Mouse (Mus musculus): ENCODE data around the gene Gm3646. TPM values are rescaled to one million over a fixed set of nuclear protein-coding genes. Genes with fewer than 3 reads are reported as not detected.

The Gm3646 gene
- polyA plus RNA-seq, 1 experiment = not detected

GRCm38 (mm10) chr1:39824240-39824639, 19.1 kb upstream of the Gm3646 start:
- no peaks in the 10 kb centered on the region for H3K36me3 ChIP-seq (ENCODE audit: control insufficient read depth, insufficient read depth, low read length, poor library complexity, severe bottlenecking)

GRCm38 (mm10) chr1:39819596-39819995, 14.5 kb upstream of the Gm3646 start:
- Histone ChIP-seq H3K9ac (ENCODE audit: low read depth, poor library complexity, severe bottlenecking) (no peak overlapping the region), H3K4me1 (ENCODE audit: control insufficient read depth, insufficient read depth, low read length) (no peaks in the 10 kb centered on the region), H3K36me3 (ENCODE audit: control insufficient read depth, insufficient read depth, low read length, poor library complexity, severe bottlenecking) (no peaks in the 10 kb centered on the region), H3K9me3 (replicated peaks; ENCODE audit: control insufficient read depth, insufficient read depth, low read length, poor library complexity, severe bottlenecking) (no peaks in the 10 kb centered on the region), H3K4me3 (ENCODE audit: low read depth, low read length) (no peak overlapping the region), H3K27ac (ENCODE audit: insufficient read depth, low read length) (no peak overlapping the region), H3K27me3 (ENCODE audit: control insufficient read depth, insufficient read depth, low read length, poor library complexity, severe bottlenecking) (no peaks in the 10 kb centered on the region)
- TF ChIP-seq POLR2A (IDR thresholded peaks at IDR 0.05; ENCODE audit: insufficient read depth, low read length) = no peak
- no peak for TF ChIP-seq EP300 (IDR thresholded peaks at IDR 0.05; ENCODE audit: insufficient read depth, low read depth, low read length)
- TF ChIP-seq CTCF (IDR thresholded peaks at IDR 0.05; ENCODE audit: low read depth, low read length) = no peak

More at GRCm38 (mm10) chr1:39824240-39824639, 19.1 kb upstream of the Gm3646 start:
- no peak overlapping the region for H3K9ac ChIP-seq (ENCODE audit: low read depth, poor library complexity, severe bottlenecking)
- H3K27me3 ChIP-seq (ENCODE audit: control insufficient read depth, insufficient read depth, low read length, poor library complexity, severe bottlenecking) = no peaks in the 10 kb centered on the region
- H3K4me1 ChIP-seq (ENCODE audit: control insufficient read depth, insufficient read depth, low read length) = no peaks in the 10 kb centered on the region
- H3K4me3 ChIP-seq (ENCODE audit: low read depth, low read length) = no peak overlapping the region
- no peaks in the 10 kb centered on the region for H3K9me3 ChIP-seq (replicated peaks; ENCODE audit: control insufficient read depth, insufficient read depth, low read length, poor library complexity, severe bottlenecking)
- H3K27ac ChIP-seq (ENCODE audit: insufficient read depth, low read length) = no peak overlapping the region
- no peak for TF ChIP-seq POLR2A (IDR thresholded peaks at IDR 0.05; ENCODE audit: insufficient read depth, low read length)
- TF ChIP-seq CTCF (IDR thresholded peaks at IDR 0.05; ENCODE audit: low read depth, low read length) = no peak
- no peak for TF ChIP-seq EP300 (IDR thresholded peaks at IDR 0.05; ENCODE audit: insufficient read depth, low read depth, low read length)

GRCm38 (mm10) chr1:39815766-39816165, 10.6 kb upstream of the Gm3646 start:
- no peaks in the 10 kb centered on the region for H3K9me3 ChIP-seq (replicated peaks; ENCODE audit: control insufficient read depth, insufficient read depth, low read length, poor library complexity, severe bottlenecking)
- H3K4me3 ChIP-seq (ENCODE audit: low read depth, low read length) = no peak overlapping the region
- TF ChIP-seq POLR2A (IDR thresholded peaks at IDR 0.05; ENCODE audit: insufficient read depth, low read length) = no peak
- TF ChIP-seq CTCF (IDR thresholded peaks at IDR 0.05; ENCODE audit: low read depth, low read length) = no peak
- no peak for TF ChIP-seq EP300 (IDR thresholded peaks at IDR 0.05; ENCODE audit: insufficient read depth, low read depth, low read length)
- no peaks in the 10 kb centered on the region for H3K27me3 ChIP-seq (ENCODE audit: control insufficient read depth, insufficient read depth, low read length, poor library complexity, severe bottlenecking)
- H3K36me3 ChIP-seq (ENCODE audit: control insufficient read depth, insufficient read depth, low read length, poor library complexity, severe bottlenecking) = no peaks in the 10 kb centered on the region
- H3K9ac ChIP-seq (ENCODE audit: low read depth, poor library complexity, severe bottlenecking) = no peak overlapping the region
- no peak overlapping the region for H3K27ac ChIP-seq (ENCODE audit: insufficient read depth, low read length)
- no peaks in the 10 kb centered on the region for H3K4me1 ChIP-seq (ENCODE audit: control insufficient read depth, insufficient read depth, low read length)

GRCm38 (mm10) chr1:39813067-39813466, 7.9 kb upstream of the Gm3646 start:
- no peaks in the 10 kb centered on the region for H3K4me1 ChIP-seq (ENCODE audit: control insufficient read depth, insufficient read depth, low read length)
- no peaks in the 10 kb centered on the region for H3K9me3 ChIP-seq (replicated peaks; ENCODE audit: control insufficient read depth, insufficient read depth, low read length, poor library complexity, severe bottlenecking)

DNA sequence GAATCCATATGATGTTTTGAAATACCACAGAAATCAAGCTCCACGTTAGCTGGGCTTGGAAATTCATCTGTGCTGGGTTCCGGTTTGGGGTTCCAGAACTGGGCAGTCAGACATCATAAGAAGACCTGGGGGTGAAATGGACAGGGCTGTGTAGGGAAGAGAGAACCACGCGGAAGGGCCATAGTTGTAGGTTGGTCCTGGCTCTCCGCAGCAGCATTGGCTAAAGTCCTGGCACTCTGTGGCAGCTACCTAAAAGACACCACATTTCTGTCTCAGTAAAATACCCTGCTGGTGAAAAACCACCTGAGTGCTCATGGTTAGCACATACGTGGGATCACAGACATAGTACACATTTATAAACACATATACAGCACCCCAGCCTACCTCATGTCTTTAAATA, 343 bp downstream of the Gm3646 start:
- Histone ChIP-seq H3K9ac (ENCODE audit: low read depth, poor library complexity, severe bottlenecking) (no peak overlapping the region), H3K4me1 (ENCODE audit: control insufficient read depth, insufficient read depth, low read length) (no peaks in the 10 kb centered on the region), H3K27me3 (ENCODE audit: control insufficient read depth, insufficient read depth, low read length, poor library complexity, severe bottlenecking) (no peaks in the 10 kb centered on the region), H3K9me3 (replicated peaks; ENCODE audit: control insufficient read depth, insufficient read depth, low read length, poor library complexity, severe bottlenecking) (no peaks in the 10 kb centered on the region), H3K36me3 (ENCODE audit: control insufficient read depth, insufficient read depth, low read length, poor library complexity, severe bottlenecking) (no peaks in the 10 kb centered on the region), H3K27ac (ENCODE audit: insufficient read depth, low read length) (no peak overlapping the region), H3K4me3 (ENCODE audit: low read depth, low read length) (no peak overlapping the region)
- no peak for TF ChIP-seq POLR2A (IDR thresholded peaks at IDR 0.05; ENCODE audit: insufficient read depth, low read length)
- TF ChIP-seq EP300 (IDR thresholded peaks at IDR 0.05; ENCODE audit: insufficient read depth, low read depth, low read length) = no peak
- no peak for TF ChIP-seq CTCF (IDR thresholded peaks at IDR 0.05; ENCODE audit: low read depth, low read length)

More at GRCm38 (mm10) chr1:39813067-39813466, 7.9 kb upstream of the Gm3646 start:
- Histone ChIP-seq H3K36me3 (ENCODE audit: control insufficient read depth, insufficient read depth, low read length, poor library complexity, severe bottlenecking) (no peaks in the 10 kb centered on the region), H3K4me3 (ENCODE audit: low read depth, low read length) (no peak overlapping the region), H3K9ac (ENCODE audit: low read depth, poor library complexity, severe bottlenecking) (no peak overlapping the region), H3K27ac (ENCODE audit: insufficient read depth, low read length) (no peak overlapping the region), H3K27me3 (ENCODE audit: control insufficient read depth, insufficient read depth, low read length, poor library complexity, severe bottlenecking) (no peaks in the 10 kb centered on the region)
- TF ChIP-seq POLR2A (IDR thresholded peaks at IDR 0.05; ENCODE audit: insufficient read depth, low read length) (no peak), EP300 (IDR thresholded peaks at IDR 0.05; ENCODE audit: insufficient read depth, low read depth, low read length) (no peak), CTCF (IDR thresholded peaks at IDR 0.05; ENCODE audit: low read depth, low read length) (no peak)

GRCm38 (mm10) chr1:39802946-39803345, 2.2 kb downstream of the Gm3646 start:
- Histone ChIP-seq H3K36me3 (ENCODE audit: control insufficient read depth, insufficient read depth, low read length, poor library complexity, severe bottlenecking) (no peaks in the 10 kb centered on the region), H3K4me3 (ENCODE audit: low read depth, low read length) (no peak overlapping the region), H3K9ac (ENCODE audit: low read depth, poor library complexity, severe bottlenecking) (no peak overlapping the region), H3K4me1 (ENCODE audit: control insufficient read depth, insufficient read depth, low read length) (no peaks in the 10 kb centered on the region), H3K9me3 (replicated peaks; ENCODE audit: control insufficient read depth, insufficient read depth, low read length, poor library complexity, severe bottlenecking) (no peaks in the 10 kb centered on the region), H3K27ac (ENCODE audit: insufficient read depth, low read length) (no peak overlapping the region), H3K27me3 (ENCODE audit: control insufficient read depth, insufficient read depth, low read length, poor library complexity, severe bottlenecking) (no peaks in the 10 kb centered on the region)
- no peak for TF ChIP-seq CTCF (IDR thresholded peaks at IDR 0.05; ENCODE audit: low read depth, low read length)
